Mouse (Mus musculus) E14TG2a.4 (cell line): ENCODE results near the gene Nop9.

Experiments used
- H3K27me3 ChIP-seq: 2 replicates; pipeline ENCODE4 v1.6.1; 2014; ENCODE audit warnings: low read length, control low read depth; ENCODE audit not compliant: insufficient read depth
- H3K36me3 ChIP-seq: 2 replicates; pipeline ENCODE4 v1.6.1; 2014; ENCODE audit warnings: low read length, control low read depth; ENCODE audit not compliant: insufficient read depth
- H3K4me1 ChIP-seq: replicated peaks from 2 replicates; pipeline ENCODE4 v1.6.1; 2014; ENCODE audit warnings: low read depth, low read length, control low read depth
- H3K4me3 ChIP-seq: replicated peaks from 2 replicates; pipeline ENCODE4 v1.5.1; 2014; ENCODE audit warnings: mild to moderate bottlenecking, low read length
- H3K9me3 ChIP-seq: 2 replicates; pipeline ENCODE4 v1.6.1; 2014; ENCODE audit warnings: low read length, control low read depth
- CTCF ChIP-seq: conservative IDR thresholded peaks from 2 replicates; pipeline ENCODE4 v1.5.1; 2014; ENCODE audit warnings: low read length
- NANOG ChIP-seq: IDR thresholded peaks from 2 replicates; pipeline ENCODE4 v1.6.1; 2014; ENCODE audit warnings: borderline replicate concordance, low read length, mixed read lengths
- POU5F1 ChIP-seq: IDR thresholded peaks from 2 replicates; pipeline ENCODE4 v1.6.1; 2014; ENCODE audit warnings: low read length, borderline replicate concordance

The Nop9 gene

DNA sequence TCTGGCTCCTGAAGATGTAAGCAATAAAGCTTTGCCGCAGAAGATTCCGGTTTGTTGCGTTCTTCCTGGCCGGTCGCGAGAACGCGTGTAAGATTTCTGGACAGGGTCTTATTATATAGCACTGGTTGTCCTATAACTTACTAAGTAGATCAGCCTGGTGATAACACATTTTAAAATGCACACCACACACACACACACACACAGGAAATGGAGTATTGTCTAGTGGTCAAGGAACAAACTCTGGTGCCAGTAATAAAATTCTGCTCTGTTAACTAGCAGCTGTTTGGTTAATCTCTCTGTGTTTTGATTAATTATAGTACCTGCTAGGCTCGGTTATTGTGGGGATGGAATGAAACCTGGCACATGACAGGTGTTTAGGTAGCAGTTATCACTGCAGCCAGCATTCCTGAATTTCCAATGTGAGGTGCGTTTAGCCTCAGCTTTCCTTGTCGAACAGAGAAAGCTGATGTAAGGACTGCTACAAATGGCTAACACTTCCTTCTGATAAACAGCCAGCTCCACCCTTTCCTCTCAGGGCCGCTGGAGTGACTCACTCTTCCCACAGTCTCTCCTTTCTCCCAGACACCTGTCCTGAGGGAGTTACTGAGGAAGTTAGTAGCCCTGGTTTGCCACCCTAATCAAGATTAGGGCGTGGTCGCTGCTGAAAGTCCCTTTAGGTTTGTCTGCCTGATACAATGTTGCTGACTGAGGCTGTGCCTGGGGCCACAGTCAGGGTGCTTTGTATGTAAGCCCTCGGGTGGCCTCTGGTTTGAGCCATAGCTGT is 50.1 kb downstream of the Nop9 start:
- TF ChIP-seq NANOG: no peak
- TF ChIP-seq CTCF: no peak
- no peak for TF ChIP-seq POU5F1
- Histone ChIP-seq H3K27me3 (peaks cover 7% of the 10 kb centered on the region), H3K9me3 (peaks cover 32% of the 10 kb centered on the region)

More for the DNA sequence above, 50.1 kb downstream of the Nop9 start:
- Histone ChIP-seq H3K36me3 (no peaks in the 10 kb centered on the region), H3K4me3 (no peak overlapping the region), H3K4me1 (no peaks in the 10 kb centered on the region)
